Mouse (Mus musculus): Measurements from ENCODE around the gene Psmd8.

DNA sequence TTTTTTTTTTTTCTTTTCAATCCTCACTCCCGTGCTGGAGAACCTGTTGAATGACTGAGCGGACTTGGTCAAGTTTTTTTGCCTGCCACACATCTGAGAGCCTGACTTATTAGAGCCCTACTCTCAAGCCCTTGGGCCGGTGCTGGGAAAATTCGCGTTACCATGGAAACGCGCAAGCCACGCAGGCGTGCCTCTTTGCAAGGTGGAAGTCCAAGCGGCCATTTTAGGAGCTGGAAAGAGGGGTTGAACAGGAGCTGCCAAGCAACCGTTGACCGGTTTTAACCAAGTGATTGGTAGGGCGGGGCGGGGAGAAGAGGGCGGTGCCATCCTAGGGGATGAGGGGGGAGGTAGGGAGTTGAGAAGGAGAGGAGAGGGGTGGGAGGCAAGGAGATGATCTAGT lies 34.3 kb upstream of the Psmd8 start:
- TF ChIP-seq CTCF (IDR thresholded peaks at IDR 0.05; ENCODE audit: borderline replicate concordance, control insufficient read depth, extremely low read depth, insufficient read depth, low read length, poor library complexity), result no peak
- no peak for TF ChIP-seq POLR2A (IDR thresholded peaks at IDR 0.05; ENCODE audit: control insufficient read depth, extremely low read depth, insufficient read depth, low read length, poor library complexity)

All from thymus, adult 2 months (tissue).